Mouse (Mus musculus): ENCODE measurements around the gene Prkab1. TPM values are rescaled to one million over a fixed set of nuclear protein-coding genes. Genes with fewer than 3 reads are reported as not detected.
A peak's percentile ranks its signal among the peaks of the same experiment; 100 is the strongest.

The Prkab1 gene
- total RNA-seq, 2 experiments from 2014 or later = 48.7 to 58.3 TPM

GRCm38 (mm10) chr5:116021552-116021951, 2.8 kb downstream of the Prkab1 start:
- no peak for DNase-seq
- intact Hi-C loops (cut with DNase I) = loop anchor here (10.0 kb wide), 1 partner anchor 367 kb away; no protein-coding TSS in a partner anchor

GRCm38 (mm10) chr5:116019371-116019770, 4.9 kb downstream of the Prkab1 start:
- peak; percentile 46 to 55 for DNase-seq
- intact Hi-C loops (cut with DNase I) = loop anchor here (5.0 kb wide), 1 partner anchor 172 kb away; the partner anchor contains the start of gene Cit

- intact Hi-C loops (cut with DNase I) = loop anchor here (5.0 kb wide), 1 partner anchor 171 kb away; the partner anchor contains the start of gene Cit
- DNase-seq = no peak
Observed at GRCm38 (mm10) chr5:116018784-116019183, 5.5 kb downstream of the Prkab1 start.

- intact Hi-C loops (cut with DNase I) = loop anchor here (5.0 kb wide), 1 partner anchor 171 kb away; the partner anchor contains the start of gene Cit
- DNase-seq = no peak
Observed at GRCm38 (mm10) chr5:116018196-116018595, 6.1 kb downstream of the Prkab1 start.

- no peak for DNase-seq
Observed at GRCm38 (mm10) chr5:116017391-116017790, 6.9 kb downstream of the Prkab1 start.

GRCm38 (mm10) chr5:116016542-116016941, 7.8 kb downstream of the Prkab1 start:
- intact Hi-C loops (cut with DNase I) = loop anchor here (5.0 kb wide), 1 partner anchor 169 kb away; the partner anchor contains the start of gene Cit

More at GRCm38 (mm10) chr5:116017391-116017790, 6.9 kb downstream of the Prkab1 start:
- intact Hi-C loops (cut with DNase I) = loop anchor here (5.0 kb wide), 1 partner anchor 170 kb away; the partner anchor contains the start of gene Cit

GRCm38 (mm10) chr5:116014237-116014636, 10.1 kb downstream of the Prkab1 start:
- intact Hi-C loops (cut with DNase I) = no loop called here
- no peak for DNase-seq

More at GRCm38 (mm10) chr5:116016542-116016941, 7.8 kb downstream of the Prkab1 start:
- DNase-seq = no peak

- intact Hi-C loops (cut with DNase I) = no loop called here
- no peak for DNase-seq
Observed at GRCm38 (mm10) chr5:116013821-116014220, 10.5 kb downstream of the Prkab1 start.

GRCm38 (mm10) chr5:116012503-116012902, 11.8 kb downstream of the Prkab1 start:
- intact Hi-C loops (cut with DNase I) = no loop called here
- no peak for DNase-seq

GRCm38 (mm10) chr5:116011700-116012099, 12.6 kb downstream of the Prkab1 start:
- no peak for DNase-seq
- intact Hi-C loops (cut with DNase I) = no loop called here

GRCm38 (mm10) chr5:116009884-116010627, 14.3 kb downstream of the Prkab1 start:
- no peak for DNase-seq
- intact Hi-C loops (cut with DNase I) = loop anchor here (5.0 kb wide), 2 partner anchors 83 to 218 kb away; no protein-coding TSS in a partner anchor

GRCm38 (mm10) chr5:116009091-116009851, 15.0 kb downstream of the Prkab1 start:
- intact Hi-C loops (cut with DNase I) = loop anchor here (5.0 kb wide), 2 partner anchors 82 to 217 kb away; no protein-coding TSS in a partner anchor
- DNase-seq = no peak

- DNase-seq = no peak
- intact Hi-C loops (cut with DNase I) = loop anchor here (5.0 kb wide), 2 partner anchors 80 to 215 kb away; no protein-coding TSS in a partner anchor
Observed at GRCm38 (mm10) chr5:116007723-116008122, 16.6 kb downstream of the Prkab1 start.

- intact Hi-C loops (cut with DNase I) = loop anchor here (5.0 kb wide), 2 partner anchors 79 to 214 kb away; no protein-coding TSS in a partner anchor
- DNase-seq = peak; percentile 43 to 44
Observed at GRCm38 (mm10) chr5:116006324-116007099, 17.8 kb downstream of the Prkab1 start.

GRCm38 (mm10) chr5:116004271-116004670, 20.0 kb downstream of the Prkab1 start:
- intact Hi-C loops (cut with DNase I) = no loop called here
- no peak for DNase-seq

GRCm38 (mm10) chr5:116003825-116004224, 20.5 kb downstream of the Prkab1 start:
- intact Hi-C loops (cut with DNase I) = no loop called here
- DNase-seq = no peak

GRCm38 (mm10) chr5:116003154-116003553, 21.2 kb downstream of the Prkab1 start:
- DNase-seq = no peak
- intact Hi-C loops (cut with DNase I) = no loop called here

- no peak for DNase-seq
- intact Hi-C loops (cut with DNase I) = no loop called here
Observed at GRCm38 (mm10) chr5:115997376-115997775, 26.9 kb downstream of the Prkab1 start.

- intact Hi-C loops (cut with DNase I) = no loop called here
- DNase-seq = no peak
Observed at GRCm38 (mm10) chr5:115994101-115994500, 30.2 kb downstream of the Prkab1 start.

GRCm38 (mm10) chr5:115991717-115992116, 32.6 kb downstream of the Prkab1 start:
- no peak for DNase-seq
- intact Hi-C loops (cut with DNase I) = no loop called here
